Mouse (Mus musculus) urinary bladder, postnatal 4 days (tissue): ENCODE results near the gene Secisbp2.

Experiments
- DNase-seq, 2 experiments: peaks; one replicate each; pipeline ENCODE4 v3.0.0; 2021 to 2022; ENCODE audit warnings: low spot score in 2 of 2

Secisbp2 gene

GRCm38 (mm10) chr13:51685290-51685966, 33.9 kb downstream of the Secisbp2 start:
- DNase-seq: no peak

- no peak for DNase-seq
Measured at GRCm38 (mm10) chr13:51686966-51687365, 35.5 kb downstream of the Secisbp2 start.

GRCm38 (mm10) chr13:51688688-51689087, 37.2 kb downstream of the Secisbp2 start:
- DNase-seq: no peak

GRCm38 (mm10) chr13:51696481-51696880, 45.0 kb downstream of the Secisbp2 start:
- DNase-seq: no peak

- no peak for DNase-seq
Measured at GRCm38 (mm10) chr13:51697455-51697854, 46.0 kb downstream of the Secisbp2 start.

- no peak for DNase-seq
Measured at GRCm38 (mm10) chr13:51697897-51698296, 46.4 kb downstream of the Secisbp2 start.

GRCm38 (mm10) chr13:51698318-51698717, 46.8 kb downstream of the Secisbp2 start:
- DNase-seq: no peak

GRCm38 (mm10) chr13:51703893-51704292, 52.4 kb downstream of the Secisbp2 start:
- no peak for DNase-seq

- no peak for DNase-seq
Measured at GRCm38 (mm10) chr13:51705882-51706854, 54.7 kb downstream of the Secisbp2 start.

- no peak for DNase-seq
Measured at GRCm38 (mm10) chr13:51710738-51711137, 59.2 kb downstream of the Secisbp2 start.

GRCm38 (mm10) chr13:51712022-51712421, 60.5 kb downstream of the Secisbp2 start:
- DNase-seq: no peak

GRCm38 (mm10) chr13:51716350-51717263, 65.1 kb downstream of the Secisbp2 start:
- DNase-seq: no peak

- no peak for DNase-seq
Measured at GRCm38 (mm10) chr13:51719256-51719655, 67.8 kb downstream of the Secisbp2 start.

GRCm38 (mm10) chr13:51720556-51720955, 69.1 kb downstream of the Secisbp2 start:
- no peak for DNase-seq

GRCm38 (mm10) chr13:51723114-51723513, 71.6 kb downstream of the Secisbp2 start:
- no peak for DNase-seq

GRCm38 (mm10) chr13:51724566-51724965, 73.1 kb downstream of the Secisbp2 start:
- DNase-seq: no peak

GRCm38 (mm10) chr13:51725446-51725845, 73.9 kb downstream of the Secisbp2 start:
- no peak for DNase-seq

- DNase-seq: no peak
Measured at GRCm38 (mm10) chr13:51725926-51726574, 74.6 kb downstream of the Secisbp2 start.

GRCm38 (mm10) chr13:51727364-51727763, 75.9 kb downstream of the Secisbp2 start:
- DNase-seq: no peak

GRCm38 (mm10) chr13:51729887-51730361, 78.4 kb downstream of the Secisbp2 start:
- DNase-seq: no peak

- DNase-seq: no peak
Measured at GRCm38 (mm10) chr13:51731474-51731873, 80.0 kb downstream of the Secisbp2 start.
